Mouse (Mus musculus) lung, postnatal 0 days (tissue): ENCODE results near the gene Itpr2.

Experiments used
- CTCF ChIP-seq: IDR thresholded peaks from 2 replicates; pipeline ENCODE4 v1.5.1; 2016; ENCODE audit warnings: antibody characterized with exemption, mild to moderate bottlenecking
- EP300 ChIP-seq: IDR thresholded peaks from 2 replicates; pipeline ENCODE4 v1.6.1; 2016; ENCODE audit warnings: antibody characterized with exemption, mild to moderate bottlenecking, control low read depth

- TF ChIP-seq CTCF (no peak), EP300 (no peak)
These were observed 114.8 kb downstream of the Itpr2 start for GRCm38 (mm10) chr6:146387039-146387713.
